Mouse (Mus musculus) cortical plate, adult 2 months (tissue): Measurements from ENCODE around the gene Pitpnc1.

ENCODE experiments used
- CTCF ChIP-seq: fragments of 200-500 bp; IDR thresholded peaks from 2 replicates; pipeline ENCODE4 v1.5.1; 2011; ENCODE audit warnings: mild to moderate bottlenecking, control low read depth, low read length; ENCODE audit not compliant: insufficient read depth; ENCODE audit errors: extremely low read depth
- POLR2A ChIP-seq: fragments of 200-500 bp; IDR thresholded peaks from 2 replicates; pipeline ENCODE4 v1.6.1; 2011; ENCODE audit warnings: mild to moderate bottlenecking, low read length, control low read depth; ENCODE audit not compliant: insufficient read depth; ENCODE audit errors: extremely low read depth

DNA sequence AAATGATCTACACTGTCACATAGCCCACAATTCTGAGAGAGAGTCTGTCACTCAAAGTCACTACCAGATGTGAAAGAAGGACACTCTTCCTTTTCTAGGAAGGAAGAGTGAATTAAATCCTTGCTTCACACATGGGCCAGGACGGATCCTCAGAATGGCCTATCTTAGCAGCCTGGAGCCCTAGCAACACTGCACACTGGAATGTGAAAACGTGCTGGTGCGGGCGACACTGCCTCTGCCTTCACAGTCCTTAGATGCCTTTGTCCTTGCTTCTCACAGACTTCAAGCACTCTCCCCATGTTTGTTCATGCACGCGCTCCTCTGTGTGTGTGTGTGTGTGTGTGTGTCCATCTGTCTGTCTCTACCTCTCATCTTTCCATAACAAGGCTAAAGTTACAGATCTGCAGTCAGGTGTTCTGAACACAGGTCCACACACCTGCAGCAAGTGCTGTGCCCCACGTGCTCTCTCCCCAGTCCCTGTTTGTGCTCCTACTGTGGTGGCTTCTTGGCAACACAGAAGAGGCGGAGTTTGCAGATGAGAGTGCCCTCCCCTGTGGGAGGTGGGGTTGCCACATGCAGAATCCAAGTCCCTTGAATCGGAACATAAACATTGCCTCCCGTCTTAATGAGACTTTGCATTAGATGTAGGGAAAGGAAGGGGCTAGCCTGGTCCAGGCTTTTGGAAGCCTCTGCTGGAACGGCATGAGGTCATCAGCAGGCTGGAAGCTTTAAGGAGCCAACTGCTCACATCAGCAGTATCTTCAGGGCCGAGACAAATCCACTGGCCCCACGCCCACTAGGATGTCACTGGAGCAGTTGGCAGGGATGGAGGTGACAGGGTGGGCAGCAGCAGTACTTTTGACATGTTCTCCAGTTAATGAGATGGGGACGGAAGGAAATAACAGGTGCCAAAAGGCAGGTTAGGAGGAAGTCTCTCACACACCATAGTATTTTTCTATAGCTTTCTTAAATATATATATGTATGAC lies 144.5 kb downstream of the Pitpnc1 start:
- TF ChIP-seq POLR2A (no peak), CTCF (no peak)
